Mouse (Mus musculus) B cell, adult (primary cell): Measurements from ENCODE around the gene Apoa1. TPM values are rescaled to one million over a fixed set of nuclear protein-coding genes. Genes with fewer than 3 reads are reported as not detected.

ENCODE experiments used
- total RNA-seq: library from RNA; stranded (reverse); gene quantifications from 4 replicates; pipeline ENCODE4 v1.2.4, GENCODE M21; 2023; ENCODE audit not compliant: inconsistent age

Apoa1 gene
- not detected in 4 replicates for total RNA-seq

DNA sequence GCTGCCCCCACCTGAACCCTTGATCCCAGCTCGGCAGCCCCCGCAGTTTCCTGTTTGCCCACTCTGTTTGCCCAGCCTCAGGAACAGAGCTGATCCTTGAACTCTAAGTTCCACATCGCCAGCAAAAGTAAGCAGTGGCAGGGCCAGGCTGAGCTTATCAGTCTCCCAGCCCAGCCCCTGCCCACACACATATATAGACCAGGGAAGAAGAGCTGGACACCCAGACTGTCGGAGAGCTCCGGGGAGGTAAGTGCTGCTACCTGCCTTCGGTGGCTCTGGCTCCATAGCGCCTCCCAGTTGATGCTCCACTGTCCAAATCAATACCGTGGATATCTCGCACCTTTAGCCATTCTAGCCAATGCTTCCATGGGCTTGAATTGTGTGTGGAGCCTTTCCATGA, at the start of gene Apoa1:
Gene Apoa1 (plus strand): TSS at position 90 of the 400 bp plus-strand sequence.

GRCm38 (mm10) chr9:46235596-46235648, 7.0 kb downstream of the Apoa1 start, which contains the start of gene Apoc3:
TSS of gene Apoc3 (minus strand) at chr9:46235636.

DNA sequence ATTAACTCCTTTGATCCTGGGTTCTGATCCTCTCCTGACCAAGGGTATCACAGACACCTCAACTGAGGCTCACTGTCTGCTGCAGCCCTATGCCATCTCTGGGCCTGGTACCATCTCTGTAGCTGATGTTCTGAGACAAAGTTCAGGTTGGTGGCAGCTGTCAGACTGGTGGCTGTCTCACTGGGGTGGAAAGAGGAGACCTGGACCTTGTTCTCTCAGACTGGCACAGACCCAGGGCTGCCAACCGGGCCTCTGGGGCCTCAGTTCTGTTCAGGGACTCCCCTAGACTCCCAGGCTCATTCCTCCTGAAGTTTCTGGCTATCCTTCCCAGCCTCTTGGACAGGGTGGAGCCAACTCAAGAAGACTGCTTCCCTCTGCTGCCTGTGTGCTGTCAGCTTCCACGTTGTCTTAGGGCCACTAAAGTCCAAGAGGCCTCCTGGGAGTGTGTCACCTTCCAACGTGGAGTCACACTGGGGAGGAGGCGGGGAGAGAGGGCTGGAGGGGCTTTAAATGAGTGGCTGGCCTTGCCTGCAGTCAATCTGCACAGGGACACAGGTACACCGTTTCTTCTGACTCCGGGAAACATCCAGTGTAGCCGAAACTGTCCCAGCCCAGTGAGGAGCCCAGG, 12.3 kb downstream of the Apoa1 start, which contains the start of gene Apoa4:
Gene Apoa4 (plus strand): TSS at position 171 of the 628 bp plus-strand sequence.

GRCm38 (mm10) chr9:46268343-46268873, 40.0 kb downstream of the Apoa1 start, which contains the start of gene Apoa5:
TSS of gene Apoa5 (plus strand) at chr9:46268633.

DNA sequence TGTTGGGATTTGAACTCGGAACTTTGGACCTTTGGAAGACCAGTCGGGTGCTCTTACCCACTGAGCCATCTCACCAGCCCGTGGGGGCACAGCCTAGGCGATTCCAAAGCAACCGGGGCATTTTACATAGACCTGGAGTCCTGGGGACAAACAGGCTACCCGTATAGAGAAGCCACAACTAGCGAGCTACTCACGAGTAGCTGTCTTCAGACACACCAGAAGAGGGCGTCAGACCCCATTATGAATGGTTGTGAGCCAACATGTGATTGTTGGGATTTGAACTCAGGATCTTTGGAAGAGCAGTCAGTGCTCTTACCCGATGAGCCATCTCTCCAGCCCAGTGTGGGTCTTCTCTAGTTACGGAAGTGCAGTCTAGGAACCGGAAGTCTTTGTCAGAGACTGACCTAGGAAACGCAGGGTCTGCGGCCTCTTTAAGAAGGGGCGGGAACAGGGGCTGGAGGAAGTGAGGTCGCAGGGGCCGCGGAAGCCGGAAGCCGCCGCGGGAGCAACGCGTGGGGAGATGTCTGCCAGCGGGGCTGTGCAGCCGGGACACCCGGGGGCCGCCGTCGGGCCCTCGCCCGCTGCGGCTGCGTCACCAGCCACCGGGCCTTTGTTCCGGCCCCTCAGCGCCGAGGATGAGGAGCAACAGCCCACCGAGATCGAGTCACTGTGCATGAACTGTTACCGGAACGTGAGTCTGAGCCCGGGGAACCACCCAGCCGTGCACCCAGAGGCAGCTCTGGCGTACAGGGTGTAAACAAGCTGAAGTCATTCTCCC, 44.5 kb downstream of the Apoa1 start, which contains the start of gene Zpr1:
Gene Zpr1 (plus strand): TSS at position 388 of the 778 bp plus-strand sequence.

Other genes with a start within 250 kb of the Apoa1 start
- 61.5 to 70.3 TPM (median 65.5 TPM) in 4 replicates for gene Pafah1b2, start 215.9 kb upstream of the Apoa1 start, total RNA-seq
- gene Sik3, start 215.8 kb upstream of the Apoa1 start, total RNA-seq: 53.9 to 58.2 TPM (median 54.2 TPM) in 4 replicates
- not detected in 4 replicates for gene Apoc3, start 7.1 kb downstream of the Apoa1 start, total RNA-seq
- gene Apoa4, start 12.1 kb downstream of the Apoa1 start, total RNA-seq: not detected in 4 replicates
- gene Apoa5, start 40.1 kb downstream of the Apoa1 start, total RNA-seq: not detected in 4 replicates
- gene Zpr1, start 44.5 kb downstream of the Apoa1 start, total RNA-seq: 75.3 to 91.9 TPM (median 81.2 TPM) in 4 replicates
- gene Bud13, start 54.4 kb downstream of the Apoa1 start, total RNA-seq: 20.6 to 29.6 TPM (median 24.1 TPM) in 4 replicates
- gene 4931429L15Rik, start 91.4 kb downstream of the Apoa1 start, total RNA-seq: not detected in 4 replicates